25 mouse cellular contexts compared by ENCODE assay signal in the genomic region with DNA sequence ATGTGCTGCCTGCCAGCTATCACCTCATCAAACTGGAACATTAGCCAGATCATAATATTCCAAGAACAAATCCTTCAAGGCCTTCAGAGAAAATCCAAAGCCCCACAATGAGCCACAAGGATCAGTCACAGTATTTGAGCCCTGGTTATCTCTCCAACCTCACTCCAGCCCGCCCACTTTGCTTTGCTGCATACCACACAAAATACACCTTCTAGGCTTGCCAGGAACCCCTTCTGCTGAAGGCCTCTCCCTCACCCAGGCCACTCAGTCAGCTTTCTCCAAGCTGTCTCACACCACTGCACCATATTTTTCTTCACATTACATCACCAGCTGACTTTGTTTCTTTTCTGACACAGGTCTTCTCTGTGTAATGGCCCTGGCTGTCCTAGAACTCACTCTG. TPM values are rescaled to one million over a fixed set of nuclear protein-coding genes. Genes with fewer than 3 reads are reported as not detected.
DNase-seq lines count a peak whose midpoint lies in the region; ATAC-seq and TF ChIP-seq lines count a peak whose summit lies in the region.
"Had no signal": no experiment of that assay in that cellular context is flagged by ENCODE, and none has a peak within 500 bp of the region (broad histone marks: within the 10 kb centered on the region; RNA-seq: fewer than 3 reads in every experiment).

No protein-coding gene starts in this region.

- intact Hi-C loops in heart, postnatal 14 days (cut with DNase I): no loop called here

- no peak for TF ChIP-seq CTCF in forebrain, postnatal 0 days (IDR thresholded peaks at IDR 0.05; ENCODE audit: low read depth)

- no peak overlapping the region for H3K27ac ChIP-seq in forebrain, embryonic 10.5 days
- H3K27ac ChIP-seq in forebrain, postnatal 0 days (ENCODE audit: low read depth, low read length): no peak overlapping the region
- no peak overlapping the region for H3K27ac ChIP-seq in midbrain, embryonic 13.5 days
- H3K27ac ChIP-seq: heart, embryonic 10.5 days had no signal

- H3K9me3 ChIP-seq in forebrain, embryonic 10.5 days: no peaks in the 10 kb centered on the region
- no peaks in the 10 kb centered on the region for H3K9me3 ChIP-seq in forebrain, postnatal 0 days (ENCODE audit: low read length)
- no peaks in the 10 kb centered on the region for H3K9me3 ChIP-seq in midbrain, embryonic 13.5 days
- H3K9me3 ChIP-seq: heart, embryonic 10.5 days had no signal

- ATAC-seq in forebrain, postnatal 0 days: no peak
- ATAC-seq in midbrain, embryonic 13.5 days: no peak
- ATAC-seq: forebrain, embryonic 16.5 days had no signal

- peaks cover 34% of the 10 kb centered on the region for H3K4me1 ChIP-seq in forebrain, embryonic 10.5 days
- peaks cover 12% of the 10 kb centered on the region for H3K4me1 ChIP-seq in forebrain, postnatal 0 days (ENCODE audit: insufficient read depth)
- H3K4me1 ChIP-seq in midbrain, embryonic 13.5 days (replicated peaks): peaks cover 29% of the 10 kb centered on the region

- H3K36me3 ChIP-seq in forebrain, embryonic 10.5 days (replicated peaks): peaks cover 25% of the 10 kb centered on the region
- H3K36me3 ChIP-seq in forebrain, postnatal 0 days (ENCODE audit: insufficient read depth): peaks cover 18% of the 10 kb centered on the region
- H3K36me3 ChIP-seq in myocyte (ENCODE audit: control insufficient read depth, insufficient read depth): peaks cover 6% of the 10 kb centered on the region
- H3K36me3 ChIP-seq in midbrain, embryonic 13.5 days: peaks cover 26% of the 10 kb centered on the region

- H3K9ac ChIP-seq in forebrain, postnatal 0 days: no peak overlapping the region
- no peak overlapping the region for H3K9ac ChIP-seq in midbrain, embryonic 13.5 days (replicated peaks)

- TF ChIP-seq POLR2A in myocyte (IDR thresholded peaks at IDR 0.05; ENCODE audit: insufficient read length, low read depth): no peak

- H3K4me2 ChIP-seq in forebrain, postnatal 0 days (ENCODE audit: low read depth): no peak overlapping the region
- no peak overlapping the region for H3K4me2 ChIP-seq in myocyte (ENCODE audit: low read depth)
- H3K4me2 ChIP-seq in midbrain, embryonic 13.5 days (replicated peaks): no peak overlapping the region

- 80% methylated on average over 1 of the region's 1 CpGs for WGBS in forebrain, embryonic 10.5 days
- whole genome bisulfite sequencing in forebrain, postnatal 0 days: 90% methylated on average over 1 of the region's 1 CpGs
- WGBS in midbrain, embryonic 13.5 days: 85% methylated on average over 1 of the region's 1 CpGs

- no peak for DNase-seq in forebrain, embryonic 10.5 days (ENCODE audit: extremely low spot score, low spot score)
- DNase-seq in forebrain, postnatal 0 days: no peak
- peak; percentile 3 for DNase-seq in heart, postnatal 4 days
- DNase-seq in heart, postnatal 14 days: no peak
- DNase-seq in right cerebral cortex, postnatal 10 days (ENCODE audit: low spot score in 2 of 2): peak; percentile 15 to 19
- no peak for DNase-seq in right cerebral cortex, adult 2 months (ENCODE audit: low spot score in 2 of 2)
- DNase-seq: cerebellum, adult 9-10 months; gastrocnemius, postnatal 36 days; kidney, adult 9 months; kidney, postnatal 36 days; lung, adult 18-20 months; right cerebral cortex, adult 18-20 months; spleen, adult 18-20 months; thymus, postnatal 14 days had no signal

- H3ac ChIP-seq in myocyte (ENCODE audit: control insufficient read depth, insufficient read length): no peak overlapping the region

- H3K79me2 ChIP-seq in myocyte (ENCODE audit: control insufficient read depth, insufficient read depth): peaks cover 10% of the 10 kb centered on the region

- H3K27me3 ChIP-seq in forebrain, embryonic 10.5 days (ENCODE audit: poor library complexity, severe bottlenecking): 0 out of 2 replicates have a peak, but pooled peaks cover 4% of the 10 kb centered on the region
- no peaks in the 10 kb centered on the region for H3K27me3 ChIP-seq in forebrain, postnatal 0 days (ENCODE audit: insufficient read depth, low read length)
- no peaks in the 10 kb centered on the region for H3K27me3 ChIP-seq in myocyte (ENCODE audit: control insufficient read depth, insufficient read depth, insufficient read length)
- H3K27me3 ChIP-seq in midbrain, embryonic 13.5 days: no peaks in the 10 kb centered on the region

- H3K4me3 ChIP-seq in forebrain, embryonic 10.5 days: 0 out of 2 replicates have a peak overlapping the region, but pooled peaks have one; percentile 10
- H3K4me3 ChIP-seq in forebrain, postnatal 0 days (ENCODE audit: low read depth, low read length): no peak overlapping the region
- peak overlapping the region; percentile 45 for H3K4me3 ChIP-seq in myocyte
- H3K4me3 ChIP-seq in midbrain, embryonic 13.5 days (replicated peaks): no peak overlapping the region

TF ChIP-seq in myocyte, 11 proteins besides CTCF, POLR2A, EP300 and RAD21:
- TF ChIP-seq TCF3 (IDR thresholded peaks at IDR 0.05; ENCODE audit: insufficient read length, low read depth) (no peak), MYOD1 (IDR thresholded peaks at IDR 0.05; ENCODE audit: control insufficient read depth in 1 of 3, insufficient read length in 2 of 3, low read depth in 2 of 3) (no peak), REST (IDR thresholded peaks at IDR 0.05; ENCODE audit: insufficient read depth, insufficient read length) (no peak), SRF (IDR thresholded peaks at IDR 0.05; ENCODE audit: control insufficient read depth, insufficient read length, low read depth) (no peak), POLR2AphosphoS2 (IDR thresholded peaks at IDR 0.05; ENCODE audit: insufficient read length, low read depth) (no peak), CEBPB (IDR thresholded peaks at IDR 0.05; ENCODE audit: insufficient read depth, poor library complexity, severe bottlenecking) (no peak), MYOG (IDR thresholded peaks at IDR 0.05; ENCODE audit: control insufficient read depth in 1 of 3, insufficient read depth in 1 of 3, insufficient read length in 2 of 3, low read depth in 2 of 3) (no peak), MAX (IDR thresholded peaks at IDR 0.05; ENCODE audit: low read depth) (no peak), TCF12 (IDR thresholded peaks at IDR 0.05; ENCODE audit: insufficient read depth, poor library complexity, severe bottlenecking) (no peak), USF1 (IDR thresholded peaks at IDR 0.05; ENCODE audit: low read depth) (no peak), E2F4 (IDR thresholded peaks at IDR 0.05; ENCODE audit: insufficient read depth) (no peak)

RNA-seq across cellular contexts. Expression of gene Diablo, which starts 1.8 kb away (rescaled TPM):
- polyA plus RNA-seq in forebrain, embryonic 10.5 days (2016; fragmentation: Nextera tagmentation; extraction: Ambion mirVana): 148 TPM in 2 replicates
- total RNA-seq in forebrain, postnatal 0 days (2014; rRNA removed): 71.6 and 73.2 TPM in 2 replicates
- 94.3 and 97.6 TPM in 2 replicates for polyA plus RNA-seq in forebrain, postnatal 0 days (2015; fragmentation: Nextera tagmentation; extraction: Ambion mirVana)
- 10 to 100 TPM; 51.9 to 58.1 TPM for total RNA-seq in heart, postnatal 4 days (2021)
- 10 to 100 TPM; 64.9 to 67.0 TPM for total RNA-seq in heart, postnatal 14 days (2021)
- 54.2 TPM for polyA plus RNA-seq in myocyte (2012; fragmentation: generic; extraction: Trizol)
- polyA plus RNA-seq in midbrain, embryonic 13.5 days (2015; fragmentation: Nextera tagmentation; extraction: Ambion mirVana): 131 and 135 TPM in 2 replicates

RNA-seq across cellular contexts. Expression of gene Gm49027, which starts 3.1 kb away (rescaled TPM):
- polyA plus RNA-seq in forebrain, embryonic 10.5 days (2016; fragmentation: Nextera tagmentation; extraction: Ambion mirVana): 0.47 TPM in 1 of 2 replicates, not detected in the other
- total RNA-seq in forebrain, postnatal 0 days (2014; rRNA removed): 0.69 and 3.7 TPM in 2 replicates
- polyA plus RNA-seq in forebrain, postnatal 0 days (2015; fragmentation: Nextera tagmentation; extraction: Ambion mirVana): 4.1 and 4.4 TPM in 2 replicates
- under 1 TPM; 0.21 to 0.52 TPM for total RNA-seq in heart, postnatal 4 days (2021)
- 1 to 10 TPM in 1 of 2 experiments, not detected in 1; 1.3 TPM for total RNA-seq in heart, postnatal 14 days (2021)
- polyA plus RNA-seq in myocyte (2012; fragmentation: generic; extraction: Trizol): not detected
- polyA plus RNA-seq in midbrain, embryonic 13.5 days (2015; fragmentation: Nextera tagmentation; extraction: Ambion mirVana): 1.1 and 1.5 TPM in 2 replicates
- total RNA-seq: gastrocnemius, postnatal 36 days; hematopoietic stem cell, adult 5-6 weeks; megakaryocyte-erythroid progenitor cell, adult 5-6 weeks had no signal

RNA-seq across cellular contexts. Expression of gene B3gnt4, which starts 11.9 kb away (rescaled TPM):
- 1.1 and 1.7 TPM in 2 replicates for polyA plus RNA-seq in forebrain, embryonic 10.5 days (2016; fragmentation: Nextera tagmentation; extraction: Ambion mirVana)
- 2.2 and 2.5 TPM in 2 replicates for total RNA-seq in forebrain, postnatal 0 days (2014; rRNA removed)
- 1.3 and 1.7 TPM in 2 replicates for polyA plus RNA-seq in forebrain, postnatal 0 days (2015; fragmentation: Nextera tagmentation; extraction: Ambion mirVana)
- total RNA-seq in heart, postnatal 4 days (2021): not detected
- total RNA-seq in heart, postnatal 14 days (2021): not detected
- 0.05 TPM for polyA plus RNA-seq in myocyte (2012; fragmentation: generic; extraction: Trizol)
- 1.5 TPM in 2 replicates for polyA plus RNA-seq in midbrain, embryonic 13.5 days (2015; fragmentation: Nextera tagmentation; extraction: Ambion mirVana)
- total RNA-seq: gastrocnemius, postnatal 36 days; hematopoietic stem cell, adult 5-6 weeks had no signal

RNA-seq across cellular contexts. Expression of gene Il31, which starts 32.9 kb away (rescaled TPM):
- not detected in 2 replicates for polyA plus RNA-seq in forebrain, embryonic 10.5 days (2016; fragmentation: Nextera tagmentation; extraction: Ambion mirVana)
- not detected in 2 replicates for total RNA-seq in forebrain, postnatal 0 days (2014; rRNA removed)
- not detected in 2 replicates for polyA plus RNA-seq in forebrain, postnatal 0 days (2015; fragmentation: Nextera tagmentation; extraction: Ambion mirVana)
- not detected for total RNA-seq in heart, postnatal 4 days (2021)
- total RNA-seq in heart, postnatal 14 days (2021): not detected
- polyA plus RNA-seq in myocyte (2012; fragmentation: generic; extraction: Trizol): not detected
- not detected in 2 replicates for polyA plus RNA-seq in midbrain, embryonic 13.5 days (2015; fragmentation: Nextera tagmentation; extraction: Ambion mirVana)
- total RNA-seq: gastrocnemius, postnatal 36 days; hematopoietic stem cell, adult 5-6 weeks; layer of hippocampus, postnatal 14 days; left cerebral cortex, postnatal 14 days; megakaryocyte-erythroid progenitor cell, adult 5-6 weeks; MEL had no signal
- polyA plus RNA-seq: forebrain, embryonic 16.5 days; heart, embryonic 10.5 days; intestine, embryonic 14.5 days; stomach, embryonic 14.5 days had no signal

RNA-seq across cellular contexts. Expression of gene Lrrc43, which starts 33.1 kb away (rescaled TPM):
- not detected in 2 replicates for polyA plus RNA-seq in forebrain, embryonic 10.5 days (2016; fragmentation: Nextera tagmentation; extraction: Ambion mirVana)
- total RNA-seq in forebrain, postnatal 0 days (2014; rRNA removed): 0.69 and 1.5 TPM in 2 replicates
- polyA plus RNA-seq in forebrain, postnatal 0 days (2015; fragmentation: Nextera tagmentation; extraction: Ambion mirVana): 0.62 and 1.3 TPM in 2 replicates
- not detected for total RNA-seq in heart, postnatal 4 days (2021)
- under 1 TPM in 1 of 2 experiments, not detected in 1; 0.22 TPM for total RNA-seq in heart, postnatal 14 days (2021)
- polyA plus RNA-seq in myocyte (2012; fragmentation: generic; extraction: Trizol): not detected
- 0.15 and 0.28 TPM in 2 replicates for polyA plus RNA-seq in midbrain, embryonic 13.5 days (2015; fragmentation: Nextera tagmentation; extraction: Ambion mirVana)
- total RNA-seq: gastrocnemius, postnatal 36 days; hematopoietic stem cell, adult 5-6 weeks; megakaryocyte-erythroid progenitor cell, adult 5-6 weeks; MEL had no signal
- polyA plus RNA-seq: heart, embryonic 10.5 days; intestine, embryonic 14.5 days; stomach, embryonic 14.5 days had no signal

Comparison
In these comparisons a context has a peak if more than half of its experiments do, and no peak if none do; other contexts are left out.
1. DNase-seq: peak in heart, postnatal 4 days (single experiment) and right cerebral cortex, postnatal 10 days (2 of 2); none in forebrain, embryonic 10.5 days (single experiment), forebrain, postnatal 0 days (single experiment), heart, postnatal 14 days (0 of 2) and right cerebral cortex, adult 2 months (0 of 2).
2. H3K4me3 ChIP-seq: peak in forebrain, embryonic 10.5 days (single experiment) and myocyte (single experiment); none in forebrain, postnatal 0 days (single experiment) and midbrain, embryonic 13.5 days (single experiment).